Mouse (Mus musculus): Measurements from ENCODE around the gene Agl. TPM values are rescaled to one million over a fixed set of nuclear protein-coding genes. Genes with fewer than 3 reads are reported as not detected.

The Agl gene
- polyA plus RNA-seq, 1 experiment from 2014 or later: 18.3 TPM

DNA sequence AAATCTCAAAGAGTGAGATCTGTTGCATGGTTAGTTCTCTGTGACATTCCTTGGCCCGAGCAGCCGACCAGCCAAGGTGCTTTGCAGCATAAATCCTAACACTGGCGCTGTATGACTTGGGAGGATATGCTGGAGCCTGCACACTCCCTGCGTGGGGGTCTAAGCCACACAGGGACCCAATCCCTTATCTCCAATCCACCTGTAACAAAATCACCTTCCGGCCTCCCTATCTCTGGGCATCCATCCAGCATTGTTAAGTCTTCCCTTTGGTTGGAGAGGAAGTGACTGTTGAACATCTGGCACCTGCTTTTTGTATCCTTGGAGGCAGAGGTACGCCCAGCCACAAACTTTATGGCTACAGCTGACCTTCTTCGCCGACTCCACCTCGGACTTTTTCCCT, 81.2 kb downstream of the Agl start:
- no peak overlapping the region for H3K4me3 ChIP-seq
- H3K9me3 ChIP-seq: no peaks in the 10 kb centered on the region
- peaks cover 7% of the 10 kb centered on the region for H3K4me1 ChIP-seq (replicated peaks)
- H3K27me3 ChIP-seq: no peaks in the 10 kb centered on the region
- ATAC-seq (ENCODE audit: low read depth): no peak
- WGBS: 74% methylated on average over 9 of the region's 9 CpGs
- no peak overlapping the region for H3K9ac ChIP-seq
- H3K27ac ChIP-seq (replicated peaks): no peak overlapping the region
- H3K36me3 ChIP-seq: no peaks in the 10 kb centered on the region
- no peak overlapping the region for H3K4me2 ChIP-seq

- Histone ChIP-seq H3K27me3 (no peaks in the 10 kb centered on the region), H3K4me1 (replicated peaks) (no peaks in the 10 kb centered on the region), H3K27ac (replicated peaks) (no peak overlapping the region), H3K4me2 (no peak overlapping the region), H3K36me3 (no peaks in the 10 kb centered on the region), H3K9me3 (no peaks in the 10 kb centered on the region), H3K9ac (no peak overlapping the region), H3K4me3 (no peak overlapping the region)
- ATAC-seq (ENCODE audit: low read depth): no peak
- 58% methylated on average over 10 of the region's 10 CpGs for WGBS
Measured at GRCm38 (mm10) chr3:116723496-116724481, 84.2 kb downstream of the Agl start.

- Histone ChIP-seq H3K4me1 (replicated peaks) (no peaks in the 10 kb centered on the region), H3K36me3 (no peaks in the 10 kb centered on the region), H3K9ac (no peak overlapping the region), H3K27me3 (no peaks in the 10 kb centered on the region), H3K27ac (replicated peaks) (no peak overlapping the region), H3K4me2 (no peak overlapping the region), H3K4me3 (no peak overlapping the region), H3K9me3 (no peaks in the 10 kb centered on the region)
- 85% methylated on average over 4 of the region's 4 CpGs for WGBS
- no peak for ATAC-seq (ENCODE audit: low read depth)
Measured at GRCm38 (mm10) chr3:116722980-116723379, 85.0 kb downstream of the Agl start.

- no peak overlapping the region for H3K4me3 ChIP-seq
Measured at GRCm38 (mm10) chr3:116718951-116719350, 89.0 kb downstream of the Agl start.

GRCm38 (mm10) chr3:116713031-116713430, 94.9 kb downstream of the Agl start:
- Histone ChIP-seq H3K9ac (peak overlapping the region; percentile 91; the same call in 1 of the 2 replicates), H3K4me3 (peak overlapping the region; percentile 84), H3K9me3 (no peaks in the 10 kb centered on the region), H3K27me3 (peaks cover 9% of the 10 kb centered on the region; the same call in 1 of the 2 replicates), H3K36me3 (no peaks in the 10 kb centered on the region), H3K27ac (replicated peaks) (no peak overlapping the region), H3K4me1 (replicated peaks) (peaks cover 16% of the 10 kb centered on the region), H3K4me2 (peak overlapping the region; percentile 63)
- 33% methylated on average over 5 of the region's 5 CpGs for WGBS
- no peak for ATAC-seq (ENCODE audit: low read depth)

More at GRCm38 (mm10) chr3:116718951-116719350, 89.0 kb downstream of the Agl start:
- no peaks in the 10 kb centered on the region for H3K4me1 ChIP-seq (replicated peaks)
- no peaks in the 10 kb centered on the region for H3K9me3 ChIP-seq
- no peaks in the 10 kb centered on the region for H3K27me3 ChIP-seq
- H3K4me2 ChIP-seq: no peak overlapping the region
- ATAC-seq (ENCODE audit: low read depth): no peak
- WGBS: 66% methylated on average over 3 of the region's 3 CpGs
- H3K36me3 ChIP-seq: no peaks in the 10 kb centered on the region
- no peak overlapping the region for H3K27ac ChIP-seq (replicated peaks)
- H3K9ac ChIP-seq: no peak overlapping the region

DNA sequence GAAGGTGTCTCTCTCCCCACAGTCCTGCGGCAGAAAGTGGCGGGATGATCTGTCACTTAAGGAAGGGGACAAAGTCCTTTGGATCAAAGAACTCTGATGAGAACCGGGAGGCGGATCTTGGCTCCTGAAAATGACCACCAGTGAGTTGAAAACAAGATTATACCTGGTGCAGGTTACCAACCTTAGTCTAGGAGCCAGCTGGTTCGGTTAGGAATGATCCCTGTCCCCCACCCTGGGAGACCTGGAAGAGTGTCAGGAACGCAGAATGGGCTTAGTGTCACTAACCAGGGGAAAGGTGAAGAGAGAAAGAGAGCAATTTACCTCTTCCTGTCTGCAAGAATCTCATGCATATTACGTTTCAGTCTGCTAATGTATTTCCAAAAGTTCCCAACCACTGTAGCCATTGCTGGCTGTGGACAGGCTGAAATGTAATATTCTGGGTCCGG, 95.5 kb downstream of the Agl start, which contains the start of gene Slc35a3:
Gene Slc35a3, minus strand, starts transcription at position 396 of the 446 bp plus-strand sequence.
- Histone ChIP-seq H3K4me3 (peak within 1 kb of the TSS; percentile 84), H3K27ac (replicated peaks) (peak within 1 kb of the TSS; percentile 55), H3K4me1 (replicated peaks) (peaks cover 16% of the 10 kb centered on the region), H3K27me3 (peaks cover 9% of the 10 kb centered on the region; the same call in 1 of the 2 replicates), H3K4me2 (peak within 1 kb of the TSS; percentile 63), H3K9ac (peak within 1 kb of the TSS; percentile 91), H3K9me3 (no peaks in the 10 kb centered on the region), H3K36me3 (no peaks in the 10 kb centered on the region)
- WGBS: 3% methylated on average over 8 of the region's 8 CpGs
- ATAC-seq (ENCODE audit: low read depth): peak; percentile 8; the same call in 1 of the 2 replicates

DNA sequence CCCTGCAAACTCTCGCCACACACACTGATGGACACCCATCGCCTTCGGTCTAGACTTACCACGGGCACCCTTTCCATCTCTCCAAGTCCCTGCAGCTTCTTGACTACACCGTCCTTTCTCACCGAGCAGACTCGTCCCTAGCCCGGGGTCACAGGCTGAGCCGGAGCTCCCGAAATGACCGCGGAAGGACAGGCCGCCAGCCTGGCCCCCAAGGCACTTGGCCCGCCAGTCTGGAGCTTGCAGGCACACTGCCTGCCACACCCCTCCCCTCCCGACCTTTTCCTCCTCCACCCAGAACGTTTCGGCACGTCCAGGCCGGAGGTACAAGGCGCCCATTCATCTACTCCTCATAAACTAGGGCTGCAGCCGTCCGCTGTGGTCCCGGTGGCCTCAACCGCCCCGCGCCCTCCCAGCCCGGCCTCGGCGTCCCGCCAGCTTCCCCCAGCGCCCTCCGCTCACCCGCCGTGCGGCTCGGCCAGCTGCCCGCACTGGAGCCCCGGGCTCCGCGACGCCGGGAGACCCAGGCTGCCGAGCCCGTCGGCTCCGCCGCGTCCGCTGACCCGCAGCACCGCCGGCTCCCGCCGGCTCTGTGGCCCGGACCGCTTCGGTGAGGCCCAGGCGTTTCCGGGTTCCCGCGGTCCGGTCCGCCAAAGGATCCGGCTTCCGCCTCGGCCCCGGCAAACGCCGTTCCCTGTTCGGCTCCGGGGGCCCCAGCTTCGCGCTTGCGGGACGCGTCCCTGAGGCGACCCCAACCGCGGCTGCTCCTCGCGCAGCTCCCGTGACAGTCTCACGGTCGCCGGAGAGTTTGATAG, 96.1 kb downstream of the Agl start:
- Histone ChIP-seq H3K36me3 (no peaks in the 10 kb centered on the region), H3K27me3 (peaks cover 9% of the 10 kb centered on the region; the same call in 1 of the 2 replicates), H3K27ac (replicated peaks) (peak overlapping the region; percentile 55), H3K4me2 (peak overlapping the region; percentile 63), H3K9ac (peak overlapping the region; percentile 91), H3K9me3 (no peaks in the 10 kb centered on the region), H3K4me3 (peak overlapping the region; percentile 84), H3K4me1 (replicated peaks) (peaks cover 16% of the 10 kb centered on the region)
- peak; percentile 89 for ATAC-seq (ENCODE audit: low read depth)
- under 1% methylated on average over 84 of the region's 85 CpGs for WGBS

- H3K36me3 ChIP-seq: 0 out of 2 replicates have a peak, but pooled peaks cover 1% of the 10 kb centered on the region
- H3K4me1 ChIP-seq (replicated peaks): peaks cover 16% of the 10 kb centered on the region
- H3K4me3 ChIP-seq: peak overlapping the region; percentile 84
- H3K27ac ChIP-seq (replicated peaks): no peak overlapping the region
- WGBS: 41% methylated on average over 9 of the region's 9 CpGs
- ATAC-seq (ENCODE audit: low read depth): no peak
- H3K9me3 ChIP-seq: no peaks in the 10 kb centered on the region
- H3K4me2 ChIP-seq: peak overlapping the region; percentile 63
- H3K27me3 ChIP-seq: peaks cover 9% of the 10 kb centered on the region; the same call in 1 of the 2 replicates
- H3K9ac ChIP-seq: no peak overlapping the region; the same call in 1 of the 2 replicates
Measured at GRCm38 (mm10) chr3:116710941-116711340, 97.0 kb downstream of the Agl start.

DNA sequence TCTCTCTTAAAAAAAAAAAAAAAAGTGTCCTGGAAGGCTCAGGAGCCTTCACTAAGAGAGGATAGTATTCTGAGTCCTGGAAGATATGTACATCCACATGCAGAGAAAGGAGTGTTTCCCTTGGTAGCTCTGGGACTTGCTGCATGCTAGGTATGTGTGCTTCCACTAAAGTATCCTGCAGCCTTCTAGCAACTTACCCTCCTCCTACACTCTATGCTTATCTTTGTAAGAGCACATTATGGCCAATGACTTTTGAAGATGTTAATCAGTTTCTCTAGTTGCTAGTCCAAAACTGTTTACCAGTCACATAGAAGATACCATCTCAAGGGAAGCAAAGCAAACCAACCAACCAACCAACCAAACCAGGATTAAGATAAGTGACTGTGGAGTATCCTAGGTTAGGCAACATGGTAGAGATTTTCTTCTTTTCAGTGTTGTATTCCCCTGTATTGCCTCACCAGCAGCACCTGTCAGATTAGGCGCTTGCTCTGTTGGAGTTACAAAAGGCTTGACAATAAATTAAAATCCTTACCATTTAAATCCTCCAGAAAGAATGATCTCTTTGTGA, 102.2 kb downstream of the Agl start:
- no peaks in the 10 kb centered on the region for H3K9me3 ChIP-seq

DNA sequence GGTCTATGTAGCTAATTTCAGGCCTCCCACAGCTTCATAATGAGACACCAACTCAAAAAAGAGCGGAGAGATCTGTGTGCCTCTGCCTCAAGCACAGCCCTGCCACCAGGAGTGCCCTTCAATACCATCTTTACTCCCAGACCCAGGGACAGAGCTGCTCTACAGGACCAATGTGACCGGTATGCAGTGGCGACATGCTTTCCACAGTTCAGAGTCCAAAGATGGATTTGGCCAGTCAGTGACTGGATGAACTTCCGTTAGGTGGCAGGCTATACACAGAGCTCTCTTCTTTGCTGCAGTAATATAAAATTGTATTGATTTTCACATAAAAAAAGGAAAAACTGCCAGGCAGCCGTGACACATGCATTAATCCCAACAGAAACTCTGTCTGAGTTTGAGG, 104.1 kb downstream of the Agl start:
- Histone ChIP-seq H3K27me3 (no peaks in the 10 kb centered on the region), H3K9ac (no peak overlapping the region), H3K36me3 (0 out of 2 replicates have a peak, but pooled peaks cover 4% of the 10 kb centered on the region), H3K4me3 (no peak overlapping the region), H3K4me1 (replicated peaks) (no peaks in the 10 kb centered on the region), H3K27ac (replicated peaks) (no peak overlapping the region), H3K4me2 (no peak overlapping the region), H3K9me3 (no peaks in the 10 kb centered on the region)
- ATAC-seq (ENCODE audit: low read depth): no peak
- 86% methylated on average over 5 of the region's 5 CpGs for WGBS

More for the DNA sequence above, 102.2 kb downstream of the Agl start:
- no peak for ATAC-seq (ENCODE audit: low read depth)
- no peak overlapping the region for H3K4me3 ChIP-seq
- H3K4me2 ChIP-seq: no peak overlapping the region
- 0 out of 2 replicates have a peak, but pooled peaks cover 4% of the 10 kb centered on the region for H3K36me3 ChIP-seq
- H3K27me3 ChIP-seq: no peaks in the 10 kb centered on the region
- no peak overlapping the region for H3K27ac ChIP-seq (replicated peaks)
- peaks cover under 1% of the 10 kb centered on the region for H3K4me1 ChIP-seq (replicated peaks)
- 79% methylated on average over 1 of the region's 1 CpGs for WGBS
- H3K9ac ChIP-seq: no peak overlapping the region

GRCm38 (mm10) chr3:116702647-116703272, 105.2 kb downstream of the Agl start:
- H3K4me2 ChIP-seq: no peak overlapping the region
- no peaks in the 10 kb centered on the region for H3K27me3 ChIP-seq
- H3K9me3 ChIP-seq: no peaks in the 10 kb centered on the region
- no peak overlapping the region for H3K4me3 ChIP-seq
- H3K9ac ChIP-seq: no peak overlapping the region
- 0 out of 2 replicates have a peak, but pooled peaks cover 4% of the 10 kb centered on the region for H3K36me3 ChIP-seq
- no peak overlapping the region for H3K27ac ChIP-seq (replicated peaks)
- ATAC-seq (ENCODE audit: low read depth): no peak
- H3K4me1 ChIP-seq (replicated peaks): no peaks in the 10 kb centered on the region
- WGBS: 81% methylated on average over 1 of the region's 1 CpGs

Data from neural tube, embryonic 13.5 days (tissue).